Mouse (Mus musculus): ENCODE measurements around the gene Tlcd2. TPM values are rescaled to one million over a fixed set of nuclear protein-coding genes. Genes with fewer than 3 reads are reported as not detected.
"Not testable (repeated sequence)": the region's sequence is repeated elsewhere in the genome, so short reads cannot be mapped to it uniquely, and the experiment has no call there.

Gene Tlcd2
- polyA plus RNA-seq, 1 experiment, result 5.0 TPM

DNA sequence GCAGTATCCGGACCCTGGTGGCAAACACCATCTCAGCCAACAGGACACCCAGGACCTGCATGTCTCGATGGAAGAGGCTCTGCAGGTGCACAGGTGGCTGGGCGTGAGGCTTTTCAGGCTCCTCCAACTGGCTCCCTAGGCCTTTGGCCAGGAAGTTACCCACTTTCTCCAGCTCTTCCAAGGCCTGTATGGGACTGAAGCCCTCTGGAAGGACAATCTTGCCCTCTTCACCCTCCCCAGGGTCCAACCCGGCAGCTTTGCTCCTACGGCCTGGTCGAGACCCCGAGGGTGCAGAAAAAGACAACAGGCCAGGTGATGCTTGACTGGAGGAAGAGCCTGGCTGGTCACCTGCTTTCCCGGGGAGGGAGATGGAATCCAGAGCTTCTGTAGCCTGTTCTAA lies 9.4 kb upstream of the Tlcd2 start:
- Histone ChIP-seq H3K27ac (ENCODE audit: control insufficient read depth, insufficient read depth, low read depth, low read length, poor library complexity) (no peak overlapping the region), H3K4me3 (replicated peaks; ENCODE audit: control insufficient read depth, low read depth, low read length) (no peak overlapping the region), H3K4me1 (ENCODE audit: control insufficient read depth, insufficient read depth, low read length) (peaks cover 11% of the 10 kb centered on the region)
- TF ChIP-seq POLR2A (IDR thresholded peaks at IDR 0.05; ENCODE audit: borderline replicate concordance, control insufficient read depth, low read depth, low read length) (no peak), CTCF (IDR thresholded peaks at IDR 0.05; ENCODE audit: control insufficient read depth, insufficient read depth, low read length) (no peak)
- WGBS, result 91% methylated on average over 8 of the region's 8 CpGs

DNA sequence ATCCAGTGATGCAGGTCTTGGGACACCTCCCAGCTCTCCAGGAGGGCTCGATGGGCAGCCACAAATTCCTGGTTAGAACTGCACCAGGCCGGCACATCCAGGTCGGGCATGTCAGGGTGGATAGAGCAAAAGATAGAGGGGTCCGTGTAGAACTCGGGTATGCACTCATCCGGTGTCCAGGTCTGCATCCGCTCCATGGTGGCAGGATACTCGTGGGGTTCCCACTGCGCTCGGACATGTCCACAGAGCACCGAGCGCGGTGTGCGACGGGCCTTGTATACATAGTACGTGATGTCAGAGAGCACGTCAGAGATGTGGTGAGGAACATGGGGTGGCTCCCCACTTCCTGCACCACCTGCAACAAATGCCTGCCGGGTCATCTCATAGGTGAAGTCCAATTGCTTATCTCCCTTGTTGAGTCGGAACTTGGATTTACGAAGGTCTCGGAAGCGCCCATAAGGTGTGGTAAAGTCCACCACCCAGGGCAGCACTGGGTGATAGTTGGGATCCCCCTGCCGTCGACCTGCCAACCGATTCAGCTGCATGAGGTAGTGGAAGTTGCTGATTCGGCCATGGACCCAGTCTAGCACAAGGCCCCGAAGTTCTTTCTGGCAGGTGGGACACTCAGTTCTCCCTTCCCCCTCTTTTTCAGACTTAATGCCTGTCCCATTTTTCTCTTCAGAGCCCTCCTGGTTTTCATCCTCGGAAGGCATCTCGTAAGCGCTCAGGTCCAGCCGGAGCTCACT lies 8.5 kb upstream of the Tlcd2 start:
- no peak for TF ChIP-seq POLR2A (IDR thresholded peaks at IDR 0.05; ENCODE audit: borderline replicate concordance, control insufficient read depth, low read depth, low read length)
- no peak for TF ChIP-seq CTCF (IDR thresholded peaks at IDR 0.05; ENCODE audit: control insufficient read depth, insufficient read depth, low read length)
- H3K27ac ChIP-seq (ENCODE audit: control insufficient read depth, insufficient read depth, low read depth, low read length, poor library complexity), result no peak overlapping the region
- WGBS, result 91% methylated on average over 31 of the region's 31 CpGs
- peaks cover 12% of the 10 kb centered on the region for H3K4me1 ChIP-seq (ENCODE audit: control insufficient read depth, insufficient read depth, low read length)
- no peak overlapping the region for H3K4me3 ChIP-seq (replicated peaks; ENCODE audit: control insufficient read depth, low read depth, low read length)

DNA sequence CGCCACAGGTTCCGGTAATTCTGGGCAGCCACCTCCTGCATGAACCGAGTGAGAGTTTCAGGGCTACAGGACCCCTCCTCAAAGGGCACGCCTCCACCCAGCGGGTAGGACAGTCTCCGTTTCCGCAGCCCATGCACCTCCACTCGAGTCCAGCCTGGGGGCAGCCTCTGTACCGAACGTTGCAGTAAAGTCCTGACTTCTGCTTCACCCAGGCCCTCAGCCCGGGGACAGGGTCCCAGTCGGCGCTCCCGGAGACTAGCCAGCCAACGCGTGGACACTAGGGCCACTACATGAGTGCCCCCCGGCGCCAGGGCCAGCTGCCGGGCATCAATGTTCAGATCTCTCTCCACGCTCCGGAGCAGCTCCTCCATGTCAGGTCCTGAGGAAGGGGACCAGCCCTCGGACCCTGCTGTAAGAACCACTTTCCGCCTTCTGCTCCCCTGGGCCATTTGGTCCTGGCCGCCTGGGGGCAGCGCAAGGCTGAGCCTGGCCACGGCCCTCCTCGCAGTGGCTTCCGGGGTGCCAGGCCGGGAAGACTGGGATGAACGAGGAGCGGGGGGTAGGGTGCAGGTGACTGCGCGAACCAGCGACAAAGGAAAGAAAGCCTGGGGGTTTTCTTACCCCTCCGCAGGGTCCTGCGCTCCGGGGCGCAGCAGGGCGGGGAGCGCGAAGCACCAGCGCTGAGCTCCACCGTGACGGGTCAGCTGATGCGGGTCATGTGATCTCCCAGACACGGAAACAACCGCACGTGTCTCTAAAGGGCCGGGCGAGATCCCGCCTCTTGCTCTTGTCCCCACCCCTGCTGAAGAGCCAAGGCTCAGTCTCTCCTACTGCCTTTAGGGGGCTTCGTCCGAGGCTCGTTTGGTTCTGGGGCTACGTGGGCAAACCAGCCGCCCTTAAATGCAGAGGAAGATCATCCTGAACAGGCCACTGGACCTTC lies 7.3 kb upstream of the Tlcd2 start, which contains the start of gene Wdr81:
Gene Wdr81, minus strand, starts transcription at position 727 of the 940 bp plus-strand sequence.
- Histone ChIP-seq H3K4me1 (ENCODE audit: control insufficient read depth, insufficient read depth, low read length) (peaks cover 15% of the 10 kb centered on the region), H3K27ac (ENCODE audit: control insufficient read depth, insufficient read depth, low read depth, low read length, poor library complexity) (peak within 1 kb of the TSS; percentile 66), H3K4me3 (replicated peaks; ENCODE audit: control insufficient read depth, low read depth, low read length) (peak within 1 kb of the TSS; percentile 79)
- peak; percentile 85; the same call in 1 of the 2 replicates for TF ChIP-seq POLR2A (IDR thresholded peaks at IDR 0.05; ENCODE audit: borderline replicate concordance, control insufficient read depth, low read depth, low read length)
- peak; percentile 55 for TF ChIP-seq CTCF (IDR thresholded peaks at IDR 0.05; ENCODE audit: control insufficient read depth, insufficient read depth, low read length)
- 3% methylated on average over 56 of the region's 56 CpGs for WGBS

DNA sequence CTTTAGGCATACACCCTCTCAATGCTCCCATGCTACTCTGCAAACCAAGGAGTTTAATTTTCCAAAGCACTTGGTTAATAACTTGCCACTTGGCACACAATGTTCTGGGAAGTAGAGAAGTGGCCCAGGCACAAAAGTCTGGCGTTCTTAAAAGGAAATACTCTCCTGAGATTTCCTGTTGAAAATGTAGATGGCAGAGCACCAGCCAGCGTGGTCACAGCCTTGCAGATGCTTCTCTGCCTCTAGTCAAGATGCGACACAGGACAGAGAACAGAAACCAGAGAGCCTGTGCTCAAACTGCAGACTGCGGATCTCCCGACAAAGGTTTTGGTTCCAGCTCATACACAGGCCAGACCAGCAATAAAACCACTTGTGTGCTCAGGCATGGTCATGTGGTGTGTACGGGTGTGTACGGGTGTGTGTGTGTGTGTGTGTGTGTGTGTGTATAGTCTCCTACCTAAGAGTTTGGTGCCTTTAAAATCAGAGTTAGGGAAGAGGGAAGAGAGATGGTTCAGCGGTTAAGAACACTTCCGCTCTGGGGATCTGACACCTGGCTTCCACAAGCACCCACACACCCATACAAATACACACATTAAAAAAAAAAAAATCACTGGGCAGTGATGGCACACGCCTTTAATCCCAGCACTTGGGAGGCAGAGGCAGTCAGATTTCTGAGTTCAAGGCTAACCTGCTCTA lies 6.3 kb upstream of the Tlcd2 start:
- H3K4me1 ChIP-seq (ENCODE audit: control insufficient read depth, insufficient read depth, low read length), result peaks cover 16% of the 10 kb centered on the region
- TF ChIP-seq CTCF (IDR thresholded peaks at IDR 0.05; ENCODE audit: control insufficient read depth, insufficient read depth, low read length) (no peak), POLR2A (IDR thresholded peaks at IDR 0.05; ENCODE audit: borderline replicate concordance, control insufficient read depth, low read depth, low read length) (no peak)
- no peak overlapping the region for H3K4me3 ChIP-seq (replicated peaks; ENCODE audit: control insufficient read depth, low read depth, low read length)
- H3K27ac ChIP-seq (ENCODE audit: control insufficient read depth, insufficient read depth, low read depth, low read length, poor library complexity), result peak overlapping the region; percentile 66
- 34% methylated on average over 10 of the region's 10 CpGs for WGBS

DNA sequence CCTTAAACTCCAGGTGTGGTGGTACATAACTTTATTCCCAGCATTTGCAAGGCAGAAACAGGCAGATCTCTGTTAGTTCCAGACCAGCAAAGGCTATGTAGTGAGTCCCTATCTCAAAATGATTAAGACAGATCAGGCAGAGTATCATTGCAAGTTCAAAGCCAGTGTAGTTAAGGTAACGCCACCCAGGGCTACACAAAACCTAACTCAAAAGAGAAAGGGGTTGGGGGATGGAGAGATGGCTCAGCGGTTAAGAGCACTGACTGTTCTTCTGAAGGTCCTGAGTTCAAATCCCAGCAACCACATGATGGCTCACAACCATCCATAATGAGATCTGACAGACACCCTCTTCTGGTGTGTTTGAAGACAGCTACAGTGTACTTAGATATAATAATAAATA lies 5.5 kb upstream of the Tlcd2 start:
- not testable (repeated sequence) for H3K4me3 ChIP-seq (replicated peaks; ENCODE audit: control insufficient read depth, low read depth, low read length)
- peaks cover 14% of the 10 kb centered on the region for H3K4me1 ChIP-seq (ENCODE audit: control insufficient read depth, insufficient read depth, low read length)
- H3K27ac ChIP-seq (ENCODE audit: control insufficient read depth, insufficient read depth, low read depth, low read length, poor library complexity), result peak overlapping the region; percentile 35; the same call in 1 of the 2 replicates
- WGBS, result 85% methylated on average over 2 of the region's 2 CpGs

DNA sequence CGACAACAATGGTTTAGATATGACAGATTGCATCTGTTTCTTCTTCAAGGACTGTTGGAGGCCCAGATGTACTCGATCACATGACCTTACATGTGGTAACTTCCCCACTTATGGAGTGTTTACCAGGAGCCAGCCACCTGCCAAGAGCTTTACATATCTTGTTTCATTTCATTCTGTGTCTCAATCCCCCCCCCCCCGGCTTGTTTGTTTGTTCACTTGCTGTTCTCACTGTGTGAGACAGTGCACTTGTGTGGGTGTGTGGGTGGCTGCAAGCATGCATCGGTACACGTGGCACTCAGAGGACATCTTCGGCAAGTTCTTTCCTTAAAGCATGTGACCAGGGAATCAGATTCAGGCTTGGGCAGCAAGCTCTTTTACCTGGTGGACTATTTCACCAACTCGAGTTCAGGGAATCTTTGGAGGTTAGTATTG lies 5.1 kb upstream of the Tlcd2 start:
- peak overlapping the region; percentile 2; the same call in 1 of the 2 replicates for H3K27ac ChIP-seq (ENCODE audit: control insufficient read depth, insufficient read depth, low read depth, low read length, poor library complexity)
- WGBS, result 50% methylated on average over 7 of the region's 7 CpGs
- peaks cover 14% of the 10 kb centered on the region for H3K4me1 ChIP-seq (ENCODE audit: control insufficient read depth, insufficient read depth, low read length)
- no peak for TF ChIP-seq POLR2A (IDR thresholded peaks at IDR 0.05; ENCODE audit: borderline replicate concordance, control insufficient read depth, low read depth, low read length)
- no peak for TF ChIP-seq CTCF (IDR thresholded peaks at IDR 0.05; ENCODE audit: control insufficient read depth, insufficient read depth, low read length)
- H3K4me3 ChIP-seq (replicated peaks; ENCODE audit: control insufficient read depth, low read depth, low read length), result no peak overlapping the region

DNA sequence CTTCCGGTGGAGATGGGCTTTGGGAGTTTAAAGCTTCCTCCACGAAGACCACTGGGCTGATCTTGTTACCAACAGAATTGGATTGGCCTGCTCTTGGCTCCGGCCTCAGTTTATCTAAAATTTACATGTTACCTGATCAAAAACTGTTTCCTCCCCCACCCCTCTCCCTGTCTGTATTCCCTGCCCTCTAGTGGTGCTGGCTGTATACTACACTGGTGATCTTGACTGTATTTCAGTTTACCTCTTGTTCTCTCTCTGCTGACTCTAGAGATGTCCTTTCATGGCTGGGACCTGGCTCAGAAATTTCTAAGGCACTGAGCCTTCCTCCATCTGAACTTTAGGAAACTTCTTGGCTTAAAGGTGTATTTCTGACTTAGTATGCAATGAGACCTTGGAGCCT lies 3.3 kb upstream of the Tlcd2 start:
- 23% methylated on average over 3 of the region's 3 CpGs for WGBS
- peaks cover 14% of the 10 kb centered on the region for H3K4me1 ChIP-seq (ENCODE audit: control insufficient read depth, insufficient read depth, low read length)
- H3K4me3 ChIP-seq (replicated peaks; ENCODE audit: control insufficient read depth, low read depth, low read length), result no peak overlapping the region
- H3K27ac ChIP-seq (ENCODE audit: control insufficient read depth, insufficient read depth, low read depth, low read length, poor library complexity), result peak overlapping the region; percentile 92; the same call in 1 of the 2 replicates
- peak; percentile 30; the same call in 1 of the 2 replicates for TF ChIP-seq CTCF (IDR thresholded peaks at IDR 0.05; ENCODE audit: control insufficient read depth, insufficient read depth, low read length)
- no peak for TF ChIP-seq POLR2A (IDR thresholded peaks at IDR 0.05; ENCODE audit: borderline replicate concordance, control insufficient read depth, low read depth, low read length)
